Mouse (Mus musculus): ENCODE measurements around the gene Stt3b. TPM values are rescaled to one million over a fixed set of nuclear protein-coding genes. Genes with fewer than 3 reads are reported as not detected.

Stt3b gene
- polyA plus RNA-seq, 1 experiment, result 50.5 TPM

DNA sequence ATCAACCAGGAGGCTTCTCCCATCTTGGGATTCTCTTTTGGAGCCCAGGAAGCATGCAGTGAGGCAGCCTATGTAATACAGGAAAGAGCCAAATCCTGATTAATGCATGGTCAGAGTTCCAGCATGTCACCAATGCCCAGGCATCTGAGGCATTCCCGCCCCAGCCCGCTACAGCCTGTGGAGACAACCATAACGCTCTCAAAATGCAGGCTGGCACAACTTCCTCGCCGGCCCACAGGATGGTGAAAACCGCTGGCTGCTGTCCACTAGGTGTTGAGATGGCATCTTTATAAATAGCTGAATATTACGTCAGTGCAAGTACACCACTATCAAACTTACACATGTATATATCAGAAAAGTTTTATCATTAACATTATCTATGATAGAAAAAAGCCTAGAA lies 13.5 kb downstream of the Stt3b start:
- Histone ChIP-seq H3K4me3 (ENCODE audit: insufficient read depth, poor library complexity, severe bottlenecking) (no peak overlapping the region), H3K79me2 (ENCODE audit: control insufficient read depth, insufficient read depth) (peaks cover 100% of the 10 kb centered on the region), H3K79me3 (ENCODE audit: low read depth) (peaks cover 94% of the 10 kb centered on the region), H3K36me3 (ENCODE audit: control insufficient read depth, insufficient read depth) (no peaks in the 10 kb centered on the region), H3K27me3 (ENCODE audit: control insufficient read depth, insufficient read depth, insufficient read length) (no peaks in the 10 kb centered on the region), H3ac (ENCODE audit: control insufficient read depth, insufficient read length, low read depth) (no peak overlapping the region)
- no peak for TF ChIP-seq MYOD1 (IDR thresholded peaks at IDR 0.05; ENCODE audit: control insufficient read depth, insufficient read length, low read depth)
- TF ChIP-seq FOSL1 (IDR thresholded peaks at IDR 0.05; ENCODE audit: insufficient read depth, low read length, poor library complexity, severe bottlenecking), result no peak
- no peak for TF ChIP-seq CEBPB (IDR thresholded peaks at IDR 0.05; ENCODE audit: low read depth)

DNA sequence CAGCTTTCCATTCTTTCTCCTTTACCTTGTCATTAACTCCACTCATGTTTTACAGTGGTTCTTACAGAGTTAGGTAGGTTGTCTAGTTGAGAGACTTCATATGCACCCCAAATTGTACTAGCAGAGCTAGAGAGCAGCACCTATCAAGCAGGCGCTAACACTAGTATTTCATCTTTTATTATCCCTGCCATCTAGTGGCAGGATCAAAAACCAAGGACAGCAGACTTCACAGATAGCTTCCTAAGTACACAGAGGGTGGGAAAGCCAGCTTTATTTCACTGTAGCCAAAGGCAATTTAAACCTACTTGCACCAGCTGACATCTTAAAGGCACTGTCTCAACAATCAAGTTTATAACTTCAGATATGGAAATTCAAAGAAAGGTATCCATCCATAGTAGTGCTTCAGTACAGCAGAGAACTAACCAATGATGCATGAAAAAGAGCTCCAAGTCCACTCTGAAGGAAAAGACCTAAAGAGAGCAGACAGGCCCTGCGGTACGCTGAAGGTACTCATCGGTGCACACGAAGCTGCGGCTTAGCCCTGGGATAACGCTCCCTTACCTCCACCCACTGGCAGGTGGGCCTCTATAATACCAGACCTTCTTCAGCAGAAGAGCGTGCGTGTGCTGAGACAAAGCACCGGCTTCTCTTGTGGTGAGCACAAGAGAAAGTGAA lies 16.2 kb downstream of the Stt3b start:
- Histone ChIP-seq H3K27me3 (ENCODE audit: control insufficient read depth, insufficient read depth, insufficient read length) (no peaks in the 10 kb centered on the region), H3K36me3 (ENCODE audit: control insufficient read depth, insufficient read depth) (no peaks in the 10 kb centered on the region), H3K4me3 (ENCODE audit: insufficient read depth, poor library complexity, severe bottlenecking) (no peak overlapping the region), H3K79me3 (ENCODE audit: low read depth) (peaks cover 91% of the 10 kb centered on the region), H3ac (ENCODE audit: control insufficient read depth, insufficient read length, low read depth) (no peak overlapping the region), H3K79me2 (ENCODE audit: control insufficient read depth, insufficient read depth) (peaks cover 100% of the 10 kb centered on the region)
- TF ChIP-seq MAX (IDR thresholded peaks at IDR 0.05) (no peak), CEBPB (IDR thresholded peaks at IDR 0.05; ENCODE audit: low read depth) (no peak), USF1 (IDR thresholded peaks at IDR 0.05; ENCODE audit: low read depth) (no peak), MYOG (IDR thresholded peaks at IDR 0.05; ENCODE audit: control insufficient read depth, extremely low read depth, insufficient read length) (no peak), FOSL1 (IDR thresholded peaks at IDR 0.05; ENCODE audit: insufficient read depth, low read length, poor library complexity, severe bottlenecking) (no peak), MYOD1 (IDR thresholded peaks at IDR 0.05; ENCODE audit: control insufficient read depth, insufficient read length, low read depth) (no peak), CTCF (IDR thresholded peaks at IDR 0.05; ENCODE audit: control insufficient read depth, insufficient read depth, insufficient read length) (no peak)

DNA sequence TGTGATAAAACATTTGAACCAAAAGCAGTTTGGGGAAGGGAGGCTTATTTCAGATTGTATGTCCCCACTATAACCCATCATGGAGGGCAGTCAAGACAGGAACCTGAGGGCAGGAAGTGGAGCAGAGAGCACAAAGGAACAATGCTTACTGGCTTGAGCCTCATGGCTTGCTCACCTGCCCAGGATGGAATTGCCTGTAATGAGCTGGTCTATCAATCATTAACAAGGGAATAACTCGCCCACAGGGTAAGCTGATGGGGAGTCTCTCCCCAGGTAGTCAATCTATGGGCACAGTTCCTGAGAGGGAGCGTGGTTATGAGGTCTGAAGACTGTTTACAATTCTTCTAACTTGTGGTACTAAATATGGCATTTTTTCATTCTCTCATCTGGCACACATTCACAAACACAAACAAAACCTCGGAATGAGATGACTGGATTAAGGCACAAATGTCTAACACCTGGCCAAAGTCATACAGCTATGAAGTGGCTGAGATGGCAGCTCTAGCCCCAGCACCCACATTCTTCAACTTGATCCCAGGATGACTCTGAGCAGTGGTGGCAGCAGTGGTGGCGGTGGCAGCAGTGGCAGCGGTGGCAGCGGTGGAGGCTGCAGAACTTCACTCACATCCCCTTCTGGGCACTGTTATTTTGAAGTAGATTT lies 22.3 kb downstream of the Stt3b start:
- peaks cover 82% of the 10 kb centered on the region for H3K79me3 ChIP-seq (ENCODE audit: low read depth)
- H3K4me3 ChIP-seq (ENCODE audit: insufficient read depth, poor library complexity, severe bottlenecking), result no peak overlapping the region
- no peak overlapping the region for H3ac ChIP-seq (ENCODE audit: control insufficient read depth, insufficient read length, low read depth)
- H3K36me3 ChIP-seq (ENCODE audit: control insufficient read depth, insufficient read depth), result no peaks in the 10 kb centered on the region
- no peak for TF ChIP-seq USF1 (IDR thresholded peaks at IDR 0.05; ENCODE audit: low read depth)
- no peak for TF ChIP-seq MYOG (IDR thresholded peaks at IDR 0.05; ENCODE audit: control insufficient read depth, extremely low read depth, insufficient read length)
- TF ChIP-seq CEBPB (IDR thresholded peaks at IDR 0.05; ENCODE audit: low read depth), result no peak
- H3K27me3 ChIP-seq (ENCODE audit: control insufficient read depth, insufficient read depth, insufficient read length), result no peaks in the 10 kb centered on the region
- peaks cover 100% of the 10 kb centered on the region for H3K79me2 ChIP-seq (ENCODE audit: control insufficient read depth, insufficient read depth)

DNA sequence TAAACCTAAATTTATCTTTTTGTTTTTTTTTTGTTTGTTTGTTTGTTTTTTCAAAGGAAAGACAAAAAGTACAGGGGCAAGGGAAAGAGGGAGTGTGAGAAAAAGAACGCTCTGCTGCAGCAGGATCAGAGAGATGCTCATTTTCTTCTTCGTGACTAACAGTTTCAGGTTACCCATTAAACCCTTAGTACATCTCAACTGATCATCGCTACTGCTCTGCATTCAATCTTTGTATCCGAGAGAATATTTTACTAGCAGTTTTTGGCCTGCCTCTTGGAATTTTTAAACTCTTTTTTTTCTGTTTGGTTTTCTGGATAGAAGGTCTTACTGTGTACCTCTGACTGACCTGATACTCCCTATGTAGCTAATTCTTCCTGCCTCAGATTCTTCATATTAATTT lies 25.8 kb downstream of the Stt3b start:
- Histone ChIP-seq H3K27me3 (ENCODE audit: control insufficient read depth, insufficient read depth, insufficient read length) (no peaks in the 10 kb centered on the region), H3K4me3 (ENCODE audit: insufficient read depth, poor library complexity, severe bottlenecking) (no peak overlapping the region), H3ac (ENCODE audit: control insufficient read depth, insufficient read length, low read depth) (no peak overlapping the region), H3K79me2 (ENCODE audit: control insufficient read depth, insufficient read depth) (peaks cover 92% of the 10 kb centered on the region), H3K79me3 (ENCODE audit: low read depth) (peaks cover 71% of the 10 kb centered on the region), H3K36me3 (ENCODE audit: control insufficient read depth, insufficient read depth) (peaks cover 11% of the 10 kb centered on the region)
- no peak for TF ChIP-seq FOSL1 (IDR thresholded peaks at IDR 0.05; ENCODE audit: insufficient read depth, low read length, poor library complexity, severe bottlenecking)
- TF ChIP-seq CTCF (IDR thresholded peaks at IDR 0.05; ENCODE audit: control insufficient read depth, insufficient read depth, insufficient read length), result no peak
- no peak for TF ChIP-seq MYOG (IDR thresholded peaks at IDR 0.05; ENCODE audit: control insufficient read depth, extremely low read depth, insufficient read length)
- no peak for TF ChIP-seq CEBPB (IDR thresholded peaks at IDR 0.05; ENCODE audit: low read depth)

DNA sequence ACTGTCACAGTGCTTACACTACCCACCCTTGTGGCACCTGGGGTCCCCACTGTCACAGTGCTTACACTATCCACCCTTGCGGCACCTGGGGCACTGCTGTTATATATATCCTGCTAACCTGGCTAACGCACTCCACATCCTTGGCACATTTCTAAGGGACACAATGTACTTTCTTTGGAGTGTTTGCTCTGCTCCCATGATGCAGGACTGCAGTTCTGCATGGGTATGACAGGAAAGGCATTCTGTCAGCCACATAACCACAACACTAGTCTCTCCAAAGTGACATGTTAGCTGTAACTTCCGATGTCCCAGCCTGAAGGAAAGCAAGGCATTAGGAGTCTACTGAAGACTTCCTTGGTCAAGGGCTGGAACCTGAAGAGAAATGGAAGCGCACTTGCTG lies 26.8 kb downstream of the Stt3b start:
- Histone ChIP-seq H3K79me3 (ENCODE audit: low read depth) (peaks cover 65% of the 10 kb centered on the region), H3K4me3 (ENCODE audit: insufficient read depth, poor library complexity, severe bottlenecking) (no peak overlapping the region), H3ac (ENCODE audit: control insufficient read depth, insufficient read length, low read depth) (no peak overlapping the region), H3K27me3 (ENCODE audit: control insufficient read depth, insufficient read depth, insufficient read length) (no peaks in the 10 kb centered on the region), H3K36me3 (ENCODE audit: control insufficient read depth, insufficient read depth) (peaks cover 15% of the 10 kb centered on the region), H3K79me2 (ENCODE audit: control insufficient read depth, insufficient read depth) (peaks cover 92% of the 10 kb centered on the region)
- TF ChIP-seq MYOD1 (IDR thresholded peaks at IDR 0.05; ENCODE audit: control insufficient read depth, insufficient read length, low read depth), result no peak
- TF ChIP-seq CEBPB (IDR thresholded peaks at IDR 0.05; ENCODE audit: low read depth), result no peak
- no peak for TF ChIP-seq MAX (IDR thresholded peaks at IDR 0.05)
- TF ChIP-seq USF1 (IDR thresholded peaks at IDR 0.05; ENCODE audit: low read depth), result no peak
- TF ChIP-seq MYOG (IDR thresholded peaks at IDR 0.05; ENCODE audit: control insufficient read depth, extremely low read depth, insufficient read length), result no peak
- TF ChIP-seq FOSL1 (IDR thresholded peaks at IDR 0.05; ENCODE audit: insufficient read depth, low read length, poor library complexity, severe bottlenecking), result no peak
- TF ChIP-seq CTCF (IDR thresholded peaks at IDR 0.05; ENCODE audit: control insufficient read depth, insufficient read depth, insufficient read length), result no peak

DNA sequence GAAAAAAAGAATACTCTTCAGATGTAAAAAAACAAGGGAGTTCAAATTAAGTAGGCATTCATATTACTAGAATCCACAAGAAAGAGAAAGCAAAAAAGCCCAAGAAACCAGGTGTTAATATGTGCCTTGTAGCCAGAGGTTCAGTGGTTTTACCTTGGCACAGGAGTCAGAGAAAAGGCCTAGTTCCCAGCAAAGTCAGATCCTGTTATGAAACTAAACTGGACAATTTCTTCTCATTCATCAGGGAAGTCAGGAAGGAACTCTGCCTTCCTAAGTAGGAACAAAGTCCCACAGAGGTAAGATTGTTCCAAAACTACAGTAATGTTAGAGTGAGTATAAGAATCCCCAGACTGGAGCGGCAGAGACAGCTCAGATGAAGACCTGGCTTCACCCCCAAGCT lies 31.6 kb downstream of the Stt3b start:
- Histone ChIP-seq H3K4me3 (ENCODE audit: insufficient read depth, poor library complexity, severe bottlenecking) (no peak overlapping the region), H3ac (ENCODE audit: control insufficient read depth, insufficient read length, low read depth) (no peak overlapping the region), H3K79me2 (ENCODE audit: control insufficient read depth, insufficient read depth) (peaks cover 47% of the 10 kb centered on the region), H3K36me3 (ENCODE audit: control insufficient read depth, insufficient read depth) (peaks cover 38% of the 10 kb centered on the region), H3K27me3 (ENCODE audit: control insufficient read depth, insufficient read depth, insufficient read length) (no peaks in the 10 kb centered on the region), H3K79me3 (ENCODE audit: low read depth) (peaks cover 30% of the 10 kb centered on the region)
- TF ChIP-seq MAX (IDR thresholded peaks at IDR 0.05) (no peak), MYOG (IDR thresholded peaks at IDR 0.05; ENCODE audit: control insufficient read depth, extremely low read depth, insufficient read length) (no peak), USF1 (IDR thresholded peaks at IDR 0.05; ENCODE audit: low read depth) (no peak), CEBPB (IDR thresholded peaks at IDR 0.05; ENCODE audit: low read depth) (no peak), MYOD1 (IDR thresholded peaks at IDR 0.05; ENCODE audit: control insufficient read depth, insufficient read length, low read depth) (no peak), FOSL1 (IDR thresholded peaks at IDR 0.05; ENCODE audit: insufficient read depth, low read length, poor library complexity, severe bottlenecking) (no peak), CTCF (IDR thresholded peaks at IDR 0.05; ENCODE audit: control insufficient read depth, insufficient read depth, insufficient read length) (no peak)

Data from C2C12 (cell line).